Mouse (Mus musculus) kidney, postnatal 14 days (tissue): ENCODE measurements around the gene Rpl13a.

Experiments used
- DNase-seq: peaks from one replicate; pipeline ENCODE4 v3.0.0; 2022; ENCODE audit warnings: mixed read lengths

The Rpl13a gene

DNA sequence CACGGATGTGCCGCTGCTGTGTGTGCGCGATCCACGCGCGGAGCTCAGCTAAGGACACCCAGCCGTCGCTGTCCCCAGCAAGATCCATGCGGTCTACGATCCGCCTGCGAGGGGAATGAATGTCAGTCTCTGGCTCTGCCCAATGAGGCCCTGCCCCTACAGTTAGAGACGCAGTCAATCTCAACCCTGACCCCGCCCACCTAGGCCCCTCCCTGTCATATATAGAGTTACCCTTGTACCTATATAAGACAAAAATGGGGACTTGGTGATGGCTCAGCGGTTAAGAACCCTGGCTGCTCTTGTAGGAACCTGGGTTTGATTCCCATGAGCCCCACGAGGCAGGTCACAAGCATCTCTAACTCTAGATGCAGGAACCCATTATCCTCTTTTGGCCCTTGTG is 40.0 kb downstream of the Rpl13a start:
- DNase-seq: no peak

DNA sequence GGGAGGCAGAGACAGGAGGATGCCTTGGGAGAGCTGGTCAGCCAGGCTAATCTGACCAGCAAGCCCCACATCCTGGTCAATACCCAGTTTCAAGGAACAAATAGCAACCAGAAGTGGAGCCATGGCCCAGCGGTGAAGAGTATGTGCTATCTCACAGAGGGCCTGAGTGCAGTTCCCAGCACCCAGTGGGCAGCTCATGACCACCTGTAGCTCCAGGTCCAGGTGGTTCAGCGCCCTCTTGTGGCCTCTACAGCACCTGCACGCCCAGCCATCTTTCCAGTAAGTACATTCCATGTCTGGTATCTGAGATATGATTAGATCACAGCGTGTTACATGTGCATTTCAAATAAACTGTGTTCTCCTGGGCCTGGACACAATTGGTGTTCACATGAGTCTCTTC is 42.5 kb downstream of the Rpl13a start:
- DNase-seq: no peak

- no peak for DNase-seq
Measured at GRCm38 (mm10) chr7:45083300-45083890, 45.2 kb downstream of the Rpl13a start.

DNA sequence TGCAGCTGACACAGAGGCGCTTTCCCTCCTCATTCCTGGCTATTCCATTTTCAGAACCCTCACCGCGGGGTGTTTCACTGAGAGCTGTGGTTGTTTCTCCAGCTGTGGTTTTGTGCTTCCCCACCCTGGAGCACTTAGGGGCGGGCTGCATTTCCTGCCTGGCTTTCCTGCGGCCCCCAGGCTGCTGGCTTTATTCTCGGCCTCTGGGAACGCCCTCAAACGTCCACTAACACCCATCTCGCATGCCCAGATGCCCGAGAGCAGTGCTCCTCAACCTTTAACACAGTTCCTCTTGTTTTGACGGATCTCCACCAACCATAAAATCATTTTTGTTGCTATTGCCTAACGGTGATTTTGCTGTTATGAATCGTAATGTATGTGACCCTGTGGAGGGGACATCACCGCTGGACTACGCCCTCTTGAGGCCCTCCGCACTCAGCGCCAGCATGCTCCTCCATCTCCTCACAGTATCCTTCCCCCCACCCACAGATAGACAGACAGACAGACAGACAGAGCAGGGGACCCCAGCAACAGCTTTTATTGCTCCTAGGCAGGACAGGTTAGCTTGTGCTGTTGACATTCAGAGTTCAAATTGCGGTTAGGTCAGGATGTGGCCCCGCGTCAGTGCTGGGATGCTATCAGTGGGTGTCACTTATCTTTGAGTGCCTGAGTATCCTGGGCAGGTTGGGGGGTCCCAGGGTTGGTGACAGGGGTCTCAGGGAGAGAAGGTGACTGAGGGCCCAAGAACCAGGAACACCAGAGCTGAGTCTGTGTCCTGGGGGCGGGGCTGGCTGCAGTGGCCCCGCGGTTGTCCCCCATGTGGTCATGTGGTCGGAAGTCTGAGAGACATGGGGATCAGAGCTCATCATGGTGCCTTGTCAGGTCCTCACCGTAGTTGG is 45.9 kb downstream of the Rpl13a start:
- DNase-seq: peak; percentile 73

- no peak for DNase-seq
Measured at GRCm38 (mm10) chr7:45081016-45081415, 47.5 kb downstream of the Rpl13a start.

- DNase-seq: peak; percentile 93
Measured at GRCm38 (mm10) chr7:45079856-45080255, 48.7 kb downstream of the Rpl13a start.

GRCm38 (mm10) chr7:45078513-45078912 is 50.0 kb downstream of the Rpl13a start:
- peak; percentile 83 for DNase-seq

- DNase-seq: no peak
Measured at GRCm38 (mm10) chr7:45077829-45078228, 50.7 kb downstream of the Rpl13a start.

DNA sequence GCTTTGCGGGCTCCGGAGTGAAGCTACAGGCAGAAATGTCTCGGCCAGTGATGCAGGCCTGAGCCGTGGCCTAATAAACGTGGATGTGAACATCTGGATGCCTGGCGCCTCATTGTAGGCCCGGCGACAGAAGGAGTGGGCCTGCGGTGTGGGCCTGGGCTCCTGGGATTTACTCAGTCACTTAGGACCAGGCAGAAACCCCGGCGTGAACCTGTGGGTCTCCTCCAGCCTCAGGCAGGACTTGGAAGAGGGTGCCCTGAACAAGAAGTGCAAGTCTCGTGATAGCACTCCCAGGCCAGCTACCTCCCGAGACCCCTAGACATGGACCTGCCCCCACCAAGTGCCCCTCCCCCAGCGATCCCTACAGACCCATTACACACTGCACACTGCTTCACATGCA is 51.2 kb downstream of the Rpl13a start:
- DNase-seq: no peak

GRCm38 (mm10) chr7:45076501-45076900 is 52.1 kb downstream of the Rpl13a start:
- no peak for DNase-seq
